Mouse (Mus musculus) heart, postnatal 0 days (tissue): ENCODE data around the gene Gm3402.
"Not testable (repeated sequence)": the region's sequence is repeated elsewhere in the genome, so short reads cannot be mapped to it uniquely, and the experiment has no call there.

ENCODE experiments used
- CTCF ChIP-seq: IDR thresholded peaks from 2 replicates; pipeline ENCODE4 v1.5.1; 2016; ENCODE audit warnings: antibody characterized with exemption, control low read depth, low read depth
- EP300 ChIP-seq: IDR thresholded peaks from 2 replicates; pipeline ENCODE4 v1.6.1; 2016; ENCODE audit warnings: antibody characterized with exemption, low read depth

GRCm38 (mm10) chr5:146491063-146491462, 22.9 kb upstream of the Gm3402 start, which contains the start of gene Gm6370:
- not testable (repeated sequence) for TF ChIP-seq CTCF, EP300
